Mouse (Mus musculus): ENCODE data around the gene Vmn1r236. TPM values are rescaled to one million over a fixed set of nuclear protein-coding genes. Genes with fewer than 3 reads are reported as not detected.

The Vmn1r236 gene
- not detected in 2 replicates for polyA plus RNA-seq (2014; fragmentation: Nextera tagmentation; extraction: Ambion mirVana)

GRCm38 (mm10) chr17:21282642-21283041 is at the start of gene Vmn1r236:
Gene Vmn1r236 (plus strand): TSS chr17:21282942.
- WGBS (ENCODE audit: insufficient replicate concordance) = 67% methylated on average over 3 of the region's 3 CpGs
- Histone ChIP-seq H3K36me3 (ENCODE audit: control insufficient read depth, insufficient read depth, low read length) (no peaks in the 10 kb centered on the region), H3K27me3 (ENCODE audit: control insufficient read depth, insufficient read depth, low read length) (no peaks in the 10 kb centered on the region), H3K9ac (ENCODE audit: low read depth, low read length) (no peak within 1 kb of the TSS), H3K4me3 (ENCODE audit: low read depth, low read length) (no peak within 1 kb of the TSS), H3K4me1 (ENCODE audit: control insufficient read depth, insufficient read depth, low read length) (no peaks in the 10 kb centered on the region), H3K9me3 (replicated peaks; ENCODE audit: control insufficient read depth, low read length) (no peaks in the 10 kb centered on the region), H3K27ac (ENCODE audit: low read depth, low read length) (no peak within 1 kb of the TSS), H3K4me2 (no peak within 1 kb of the TSS)
- no peak for ATAC-seq (replicated peaks; ENCODE audit: insufficient number of reproducible peaks, low FRiP score, low TSS enrichment)

- Histone ChIP-seq H3K27me3 (ENCODE audit: control insufficient read depth, insufficient read depth, low read length) (no peaks in the 10 kb centered on the region), H3K27ac (ENCODE audit: low read depth, low read length) (no peak within 1 kb of the TSS), H3K36me3 (ENCODE audit: control insufficient read depth, insufficient read depth, low read length) (no peaks in the 10 kb centered on the region), H3K9ac (ENCODE audit: low read depth, low read length) (no peak within 1 kb of the TSS), H3K4me3 (ENCODE audit: low read depth, low read length) (no peak within 1 kb of the TSS), H3K4me1 (ENCODE audit: control insufficient read depth, insufficient read depth, low read length) (no peaks in the 10 kb centered on the region), H3K9me3 (replicated peaks; ENCODE audit: control insufficient read depth, low read length) (no peaks in the 10 kb centered on the region), H3K4me2 (no peak within 1 kb of the TSS)
- no peak for ATAC-seq (replicated peaks; ENCODE audit: insufficient number of reproducible peaks, low FRiP score, low TSS enrichment)
Observed at GRCm38 (mm10) chr17:21256111-21256510, 26.6 kb upstream of the Vmn1r236 start, which contains the start of gene Vmn1r235. Gene Vmn1r235 (plus strand): TSS chr17:21256411.

GRCm38 (mm10) chr17:21272103-21272502 is 10.6 kb upstream of the Vmn1r236 start:
- H3K4me1 ChIP-seq (ENCODE audit: control insufficient read depth, insufficient read depth, low read length) = no peaks in the 10 kb centered on the region
- no peaks in the 10 kb centered on the region for H3K9me3 ChIP-seq (replicated peaks; ENCODE audit: control insufficient read depth, low read length)
- no peak; the same call in 1 of the 2 replicates for ATAC-seq (replicated peaks; ENCODE audit: insufficient number of reproducible peaks, low FRiP score, low TSS enrichment)
- WGBS (ENCODE audit: insufficient replicate concordance) = 5% methylated on average over 4 of the region's 4 CpGs
- no peak overlapping the region for H3K4me3 ChIP-seq (ENCODE audit: low read depth, low read length)
- H3K4me2 ChIP-seq = no peak overlapping the region
- H3K27me3 ChIP-seq (ENCODE audit: control insufficient read depth, insufficient read depth, low read length) = no peaks in the 10 kb centered on the region
- no peak overlapping the region for H3K9ac ChIP-seq (ENCODE audit: low read depth, low read length)
- no peak overlapping the region for H3K27ac ChIP-seq (ENCODE audit: low read depth, low read length)
- H3K36me3 ChIP-seq (ENCODE audit: control insufficient read depth, insufficient read depth, low read length) = no peaks in the 10 kb centered on the region

GRCm38 (mm10) chr17:21284395-21284794 is 1.7 kb downstream of the Vmn1r236 start:
- no peak overlapping the region for H3K4me3 ChIP-seq (ENCODE audit: low read depth, low read length)
- H3K36me3 ChIP-seq (ENCODE audit: control insufficient read depth, insufficient read depth, low read length) = no peaks in the 10 kb centered on the region
- ATAC-seq (replicated peaks; ENCODE audit: insufficient number of reproducible peaks, low FRiP score, low TSS enrichment) = no peak
- H3K9ac ChIP-seq (ENCODE audit: low read depth, low read length) = no peak overlapping the region
- no peaks in the 10 kb centered on the region for H3K4me1 ChIP-seq (ENCODE audit: control insufficient read depth, insufficient read depth, low read length)
- H3K27ac ChIP-seq (ENCODE audit: low read depth, low read length) = no peak overlapping the region
- no peaks in the 10 kb centered on the region for H3K9me3 ChIP-seq (replicated peaks; ENCODE audit: control insufficient read depth, low read length)
- H3K4me2 ChIP-seq = no peak overlapping the region
- H3K27me3 ChIP-seq (ENCODE audit: control insufficient read depth, insufficient read depth, low read length) = no peaks in the 10 kb centered on the region

GRCm38 (mm10) chr17:21289695-21290094 is 7.0 kb downstream of the Vmn1r236 start:
- no peaks in the 10 kb centered on the region for H3K27me3 ChIP-seq (ENCODE audit: control insufficient read depth, insufficient read depth, low read length)
- H3K36me3 ChIP-seq (ENCODE audit: control insufficient read depth, insufficient read depth, low read length) = no peaks in the 10 kb centered on the region
- no peak overlapping the region for H3K9ac ChIP-seq (ENCODE audit: low read depth, low read length)
- H3K4me3 ChIP-seq (ENCODE audit: low read depth, low read length) = no peak overlapping the region
- no peak for ATAC-seq (replicated peaks; ENCODE audit: insufficient number of reproducible peaks, low FRiP score, low TSS enrichment)
- no peak overlapping the region for H3K4me2 ChIP-seq
- H3K27ac ChIP-seq (ENCODE audit: low read depth, low read length) = no peak overlapping the region
- no peaks in the 10 kb centered on the region for H3K9me3 ChIP-seq (replicated peaks; ENCODE audit: control insufficient read depth, low read length)
- H3K4me1 ChIP-seq (ENCODE audit: control insufficient read depth, insufficient read depth, low read length) = no peaks in the 10 kb centered on the region

GRCm38 (mm10) chr17:21311565-21311964 is 28.8 kb downstream of the Vmn1r236 start, which contains the start of gene Vmn1r237:
Gene Vmn1r237 (plus strand): TSS chr17:21311865.
- H3K9ac ChIP-seq (ENCODE audit: low read depth, low read length) = no peak within 1 kb of the TSS
- no peak within 1 kb of the TSS for H3K4me3 ChIP-seq (ENCODE audit: low read depth, low read length)
- no peaks in the 10 kb centered on the region for H3K4me1 ChIP-seq (ENCODE audit: control insufficient read depth, insufficient read depth, low read length)
- H3K27me3 ChIP-seq (ENCODE audit: control insufficient read depth, insufficient read depth, low read length) = no peaks in the 10 kb centered on the region
- H3K36me3 ChIP-seq (ENCODE audit: control insufficient read depth, insufficient read depth, low read length) = no peaks in the 10 kb centered on the region
- no peak for ATAC-seq (replicated peaks; ENCODE audit: insufficient number of reproducible peaks, low FRiP score, low TSS enrichment)
- H3K4me2 ChIP-seq = no peak within 1 kb of the TSS
- H3K9me3 ChIP-seq (replicated peaks; ENCODE audit: control insufficient read depth, low read length) = no peaks in the 10 kb centered on the region
- no peak within 1 kb of the TSS for H3K27ac ChIP-seq (ENCODE audit: low read depth, low read length)

Small RNA genes within 50 kb of the gene (microRNA-seq; reads per million reads assigned to microRNA genes)
- gene Gm26384 (ENCODE audit: borderline number of aligned reads) = not detected

Other genes with a start within 250 kb of the Vmn1r236 start
- not detected in 2 replicates for gene Vmn1r234, start 56.9 kb upstream of the Vmn1r236 start, polyA plus RNA-seq (2014; fragmentation: Nextera tagmentation; extraction: Ambion mirVana)
- not detected in 2 replicates for gene Vmn1r235, start 26.5 kb upstream of the Vmn1r236 start, polyA plus RNA-seq (2014; fragmentation: Nextera tagmentation; extraction: Ambion mirVana)
- not detected in 2 replicates for gene Vmn1r237, start 28.9 kb downstream of the Vmn1r236 start, polyA plus RNA-seq (2014; fragmentation: Nextera tagmentation; extraction: Ambion mirVana)
- 1.9 and 2.4 TPM in 2 replicates for gene Zfp677, start 100.8 kb downstream of the Vmn1r236 start, polyA plus RNA-seq (2014; fragmentation: Nextera tagmentation; extraction: Ambion mirVana)
- 4.0 TPM in 2 replicates for gene Zfp54, start 140.3 kb downstream of the Vmn1r236 start, polyA plus RNA-seq (2014; fragmentation: Nextera tagmentation; extraction: Ambion mirVana)
- gene Zfp51, start 167.4 kb downstream of the Vmn1r236 start, polyA plus RNA-seq (2014; fragmentation: Nextera tagmentation; extraction: Ambion mirVana) = 12.1 and 13.8 TPM in 2 replicates
- gene Zfp53, start 206.1 kb downstream of the Vmn1r236 start, polyA plus RNA-seq (2014; fragmentation: Nextera tagmentation; extraction: Ambion mirVana) = 5.4 and 6.2 TPM in 2 replicates